Mouse (Mus musculus) hindbrain, embryonic 11.5 days (tissue): ENCODE measurements around the gene Dnm3. TPM values are rescaled to one million over a fixed set of nuclear protein-coding genes. Genes with fewer than 3 reads are reported as not detected.

ENCODE experiments used
- ATAC-seq: fragments of 200-750 bp; cut with Nextera tagmentation; 2 replicates; pipeline ENCODE4 v1.8.0; 2017; ENCODE audit warnings: mild to moderate bottlenecking, moderate TSS enrichment, moderate library complexity; ENCODE audit not compliant: low FRiP score
- DNase-seq: peaks from one replicate; pipeline ENCODE4 v3.0.0-alpha.2; 2015; ENCODE audit warnings: low spot score
- H3K27ac ChIP-seq: fragments of 300-500 bp; sonication (generic); 2 replicates; pipeline ENCODE4 v1.5.1; 2014; ENCODE audit warnings: mild to moderate bottlenecking, low read depth, low read length
- H3K27me3 ChIP-seq: fragments of 300-500 bp; sonication (generic); 2 replicates; pipeline ENCODE4 v1.6.1; 2014; ENCODE audit warnings: mild to moderate bottlenecking, low read length, moderate library complexity, mixed read lengths; ENCODE audit not compliant: control insufficient read depth, insufficient read depth
- H3K36me3 ChIP-seq: fragments of 300-500 bp; sonication (generic); 2 replicates; pipeline ENCODE4 v1.6.1; 2014; ENCODE audit warnings: mild to moderate bottlenecking, low read length, moderate library complexity, mixed read lengths; ENCODE audit not compliant: control insufficient read depth, insufficient read depth
- H3K4me1 ChIP-seq: fragments of 300-500 bp; sonication (generic); replicated peaks from 2 replicates; pipeline ENCODE4 v1.6.1; 2014; ENCODE audit warnings: low read length, mixed read lengths; ENCODE audit not compliant: control insufficient read depth, insufficient read depth
- H3K4me2 ChIP-seq: fragments of 300-500 bp; sonication (generic); replicated peaks from 2 replicates; pipeline ENCODE4 v1.6.1; 2014; ENCODE audit warnings: mild to moderate bottlenecking, low read depth, low read length
- H3K4me3 ChIP-seq: fragments of 300-500 bp; sonication (generic); 2 replicates; pipeline ENCODE4 v1.5.1; 2014; ENCODE audit warnings: low read depth, low read length
- H3K9ac ChIP-seq: fragments of 300-500 bp; sonication (generic); 2 replicates; pipeline ENCODE4 v1.6.1; 2014; ENCODE audit warnings: low read depth, low read length
- H3K9me3 ChIP-seq: fragments of 300-500 bp; sonication (generic); 2 replicates; pipeline ENCODE4 v1.6.1; 2016; ENCODE audit warnings: low read length; ENCODE audit not compliant: control insufficient read depth
- WGBS: fragments of 180-500 bp; shearing (Covaris S2); extraction: QIAGEN DNeasy Blood & Tissue Kit; methylation state at CpG from one replicate; pipeline ENCODE4 v1.1.7; 2014; 5-methylcytosine and 5-hydroxymethylcytosine counted together
- polyA plus RNA-seq: library from polyadenylated mRNA; unstranded; fragments of >200 nt; fragmentation: Nextera tagmentation; extraction: Ambion mirVana; gene quantifications from 2 replicates; pipeline ENCODE4 v1.2.1, GENCODE M21; 2014

Dnm3 gene
- polyA plus RNA-seq, 1 experiment from 2014 or later: 12.0 TPM

GRCm38 (mm10) chr1:162324412-162324811, 153.4 kb downstream of the Dnm3 start:
- Histone ChIP-seq H3K36me3 (no peaks in the 10 kb centered on the region), H3K4me1 (no peaks in the 10 kb centered on the region), H3K27me3 (no peaks in the 10 kb centered on the region), H3K4me2 (no peak overlapping the region), H3K9me3 (no peaks in the 10 kb centered on the region), H3K4me3 (no peak overlapping the region), H3K9ac (no peak overlapping the region), H3K27ac (no peak overlapping the region)
- ATAC-seq (peak; percentile 30; the same call in 1 of the 2 replicates), DNase-seq (no peak)
- 13% methylated on average over 4 of the region's 4 CpGs for WGBS

DNA sequence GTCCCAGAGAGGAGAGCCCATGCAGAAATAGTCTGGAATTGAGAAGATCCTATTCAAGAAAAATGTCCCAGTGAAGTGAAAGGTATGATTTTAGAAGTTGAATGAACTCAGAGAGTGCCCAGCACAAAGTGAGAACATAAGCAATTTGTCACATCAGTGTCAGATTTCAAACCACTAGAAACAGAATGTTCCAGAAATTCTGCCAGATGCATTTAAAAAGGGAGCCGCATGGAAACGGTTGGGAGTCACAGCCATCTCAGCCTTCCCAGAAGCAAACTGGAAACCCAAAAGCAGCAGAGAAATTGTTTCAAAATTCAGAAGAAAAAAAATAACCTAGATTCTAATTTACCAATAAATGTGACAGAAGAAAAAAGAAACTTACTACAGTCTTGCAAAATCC, 154.7 kb downstream of the Dnm3 start:
- 80% methylated on average over 2 of the region's 2 CpGs for WGBS
- Histone ChIP-seq H3K4me3 (no peak overlapping the region), H3K4me1 (no peaks in the 10 kb centered on the region), H3K9me3 (no peaks in the 10 kb centered on the region), H3K27me3 (no peaks in the 10 kb centered on the region), H3K36me3 (no peaks in the 10 kb centered on the region), H3K9ac (no peak overlapping the region), H3K4me2 (no peak overlapping the region), H3K27ac (no peak overlapping the region)
- no peak for DNase-seq
- ATAC-seq: no peak

GRCm38 (mm10) chr1:162313451-162314276, 164.2 kb downstream of the Dnm3 start:
- Histone ChIP-seq H3K9me3 (no peaks in the 10 kb centered on the region), H3K27ac (no peak overlapping the region), H3K27me3 (no peaks in the 10 kb centered on the region), H3K4me2 (no peak overlapping the region), H3K9ac (peak overlapping the region; percentile 17; the same call in 1 of the 2 replicates), H3K4me1 (no peaks in the 10 kb centered on the region), H3K36me3 (no peaks in the 10 kb centered on the region), H3K4me3 (no peak overlapping the region)
- peak; percentile 94 for ATAC-seq
- WGBS: 34% methylated on average over 11 of the region's 11 CpGs
- peak; percentile 69 for DNase-seq

- H3K9me3 ChIP-seq: no peaks in the 10 kb centered on the region
- H3K27ac ChIP-seq: no peak overlapping the region
- H3K27me3 ChIP-seq: no peaks in the 10 kb centered on the region
- H3K36me3 ChIP-seq: no peaks in the 10 kb centered on the region
- DNase-seq: no peak
- ATAC-seq: no peak
- no peak overlapping the region for H3K4me2 ChIP-seq
- no peak overlapping the region for H3K9ac ChIP-seq
- no peak overlapping the region for H3K4me3 ChIP-seq
- no peaks in the 10 kb centered on the region for H3K4me1 ChIP-seq
- WGBS: 57% methylated on average over 2 of the region's 2 CpGs
Measured at GRCm38 (mm10) chr1:162312621-162313020, 165.2 kb downstream of the Dnm3 start.

DNA sequence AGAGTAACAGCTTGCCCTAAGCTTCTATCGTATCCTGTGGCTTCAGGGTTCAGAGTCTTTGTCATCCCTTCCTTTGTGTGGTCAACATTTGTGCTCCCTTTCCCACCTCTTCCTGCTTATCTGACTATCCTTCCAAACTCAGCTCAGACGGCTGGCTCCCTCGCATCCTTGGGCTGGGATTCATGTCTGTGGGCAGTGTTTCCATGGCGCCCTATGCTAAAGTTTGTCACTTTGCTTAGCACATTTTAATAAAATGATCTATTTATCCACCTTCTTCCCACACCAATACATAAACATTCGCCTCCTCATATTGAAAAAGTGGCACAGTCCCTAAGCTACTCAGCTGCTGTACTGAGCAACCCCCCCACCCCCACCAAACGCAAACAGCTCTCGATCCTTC, 165.7 kb downstream of the Dnm3 start:
- no peak overlapping the region for H3K9ac ChIP-seq
- no peak overlapping the region for H3K27ac ChIP-seq
- no peak for ATAC-seq
- no peaks in the 10 kb centered on the region for H3K9me3 ChIP-seq
- H3K36me3 ChIP-seq: no peaks in the 10 kb centered on the region
- no peaks in the 10 kb centered on the region for H3K4me1 ChIP-seq
- 84% methylated on average over 7 of the region's 7 CpGs for WGBS
- H3K27me3 ChIP-seq: no peaks in the 10 kb centered on the region
- no peak overlapping the region for H3K4me3 ChIP-seq
- H3K4me2 ChIP-seq: no peak overlapping the region
- no peak for DNase-seq

GRCm38 (mm10) chr1:162305247-162305646, 172.6 kb downstream of the Dnm3 start:
- H3K36me3 ChIP-seq: no peaks in the 10 kb centered on the region
- DNase-seq: no peak
- no peak overlapping the region for H3K9ac ChIP-seq

DNA sequence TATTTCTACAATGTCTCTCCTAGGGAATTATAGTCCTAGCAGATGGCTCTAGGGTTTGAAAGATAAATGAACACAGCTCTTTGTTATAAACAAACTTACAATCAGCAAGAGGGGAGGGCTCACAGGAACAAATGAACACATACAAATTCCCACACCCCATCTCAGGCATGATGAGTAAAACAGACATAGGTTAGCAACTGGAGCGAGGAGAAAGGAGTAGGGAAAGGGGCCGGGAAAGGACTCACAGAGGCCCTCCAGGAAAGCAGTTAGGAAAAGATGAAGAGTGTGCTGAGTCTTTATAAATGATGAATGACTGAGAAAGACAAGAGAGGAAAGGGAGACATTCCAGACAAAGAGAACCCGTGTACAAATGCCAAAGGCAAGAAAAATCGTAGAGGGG, 175.4 kb downstream of the Dnm3 start:
- H3K9ac ChIP-seq: no peak overlapping the region
- 47% methylated on average over 4 of the region's 4 CpGs for WGBS
- DNase-seq: no peak
- H3K27ac ChIP-seq: no peak overlapping the region
- no peak overlapping the region for H3K4me2 ChIP-seq
- no peak overlapping the region for H3K4me3 ChIP-seq
- H3K36me3 ChIP-seq: no peaks in the 10 kb centered on the region
- H3K9me3 ChIP-seq: no peaks in the 10 kb centered on the region
- no peak for ATAC-seq
- no peaks in the 10 kb centered on the region for H3K27me3 ChIP-seq
- H3K4me1 ChIP-seq: no peaks in the 10 kb centered on the region

More at GRCm38 (mm10) chr1:162305247-162305646, 172.6 kb downstream of the Dnm3 start:
- Histone ChIP-seq H3K27me3 (no peaks in the 10 kb centered on the region), H3K4me1 (no peaks in the 10 kb centered on the region), H3K4me3 (no peak overlapping the region), H3K27ac (no peak overlapping the region), H3K4me2 (no peak overlapping the region), H3K9me3 (no peaks in the 10 kb centered on the region)
- 76% methylated on average over 6 of the region's 6 CpGs for WGBS
- no peak for ATAC-seq

- Histone ChIP-seq H3K4me2 (no peak overlapping the region), H3K36me3 (no peaks in the 10 kb centered on the region), H3K4me3 (no peak overlapping the region), H3K27me3 (no peaks in the 10 kb centered on the region), H3K9ac (no peak overlapping the region), H3K9me3 (no peaks in the 10 kb centered on the region), H3K27ac (no peak overlapping the region), H3K4me1 (no peaks in the 10 kb centered on the region)
- ATAC-seq (no peak), DNase-seq (no peak)
- 86% methylated on average over 12 of the region's 12 CpGs for WGBS
Measured at GRCm38 (mm10) chr1:162299558-162300319, 178.1 kb downstream of the Dnm3 start.
